Mouse (Mus musculus) liver, postnatal 0 days (tissue): ENCODE measurements around the gene Ggnbp2.

Experiments
- CTCF ChIP-seq: sonication (generic); IDR thresholded peaks from 2 replicates; pipeline ENCODE4 v1.5.1; 2016; ENCODE audit warnings: antibody characterized with exemption, low read depth
- EP300 ChIP-seq: IDR thresholded peaks from 2 replicates; pipeline ENCODE4 v1.6.1; 2016; ENCODE audit warnings: antibody characterized with exemption, low read depth, mild to moderate bottlenecking

GRCm38 (mm10) chr11:84827492-84827891 is 43.1 kb downstream of the Ggnbp2 start:
- no peak for TF ChIP-seq CTCF
- TF ChIP-seq EP300: no peak
